Mouse (Mus musculus) bone marrow macrophage, adult 2 months (primary cell): ENCODE results near the gene Vgll4.

Experiments
- CTCF ChIP-seq: IDR thresholded peaks from 2 replicates; pipeline ENCODE4 v1.5.1; 2012; ENCODE audit warnings: low read depth, mild to moderate bottlenecking, low read length, moderate library complexity
- POLR2A ChIP-seq: IDR thresholded peaks from 2 replicates; pipeline ENCODE4 v1.6.1; 2012; ENCODE audit warnings: mild to moderate bottlenecking, low read depth, low read length, borderline replicate concordance

DNA sequence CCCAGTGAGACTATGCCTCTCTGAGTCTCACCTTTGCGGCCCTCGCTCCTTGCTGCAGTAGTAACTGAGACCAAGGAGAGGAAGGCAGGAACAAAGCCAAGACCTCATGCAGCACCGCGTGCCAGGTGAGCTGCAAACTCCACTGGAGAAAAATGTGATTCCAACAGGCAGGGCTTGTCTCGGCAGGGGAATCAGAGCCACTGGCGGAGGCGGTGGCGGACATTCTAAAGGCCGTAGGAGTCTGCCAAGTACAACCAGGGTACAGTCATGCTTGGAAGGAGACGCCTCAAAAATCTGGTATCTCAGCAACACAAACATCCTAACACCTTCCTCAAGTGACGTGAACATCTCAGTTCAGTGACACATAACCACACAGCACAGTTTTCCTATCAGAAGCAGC is 35.7 kb downstream of the Vgll4 start:
- TF ChIP-seq POLR2A (no peak), CTCF (no peak)
